Mouse (Mus musculus): ENCODE results near the gene Foxk1.

Gene Foxk1

GRCm38 (mm10) chr5:142478829-142479435 is 77.6 kb downstream of the Foxk1 start:
- DNase-seq (ENCODE audit: low read depth, low spot score) = peak; percentile 43

GRCm38 (mm10) chr5:142482512-142482911 is 81.2 kb downstream of the Foxk1 start:
- no peak for DNase-seq (ENCODE audit: low read depth, low spot score)

GRCm38 (mm10) chr5:142483581-142483980 is 82.3 kb downstream of the Foxk1 start:
- DNase-seq (ENCODE audit: low read depth, low spot score) = no peak

GRCm38 (mm10) chr5:142486654-142487053 is 85.4 kb downstream of the Foxk1 start:
- DNase-seq (ENCODE audit: low read depth, low spot score) = no peak

GRCm38 (mm10) chr5:142489955-142490707 is 88.8 kb downstream of the Foxk1 start:
- DNase-seq (ENCODE audit: low read depth, low spot score) = no peak

GRCm38 (mm10) chr5:142493307-142493706 is 92.0 kb downstream of the Foxk1 start:
- DNase-seq (ENCODE audit: low read depth, low spot score) = no peak

GRCm38 (mm10) chr5:142495321-142496096 is 94.2 kb downstream of the Foxk1 start:
- DNase-seq (ENCODE audit: low read depth, low spot score) = no peak

- no peak for DNase-seq (ENCODE audit: low read depth, low spot score)
Measured at GRCm38 (mm10) chr5:142498964-142499363, 97.7 kb downstream of the Foxk1 start.

- DNase-seq (ENCODE audit: low read depth, low spot score) = no peak
Measured at GRCm38 (mm10) chr5:142500918-142501317, 99.6 kb downstream of the Foxk1 start.

GRCm38 (mm10) chr5:142502414-142502813 is 101.1 kb downstream of the Foxk1 start:
- DNase-seq (ENCODE audit: low read depth, low spot score) = peak; percentile 74

- DNase-seq (ENCODE audit: low read depth, low spot score) = no peak
Measured at GRCm38 (mm10) chr5:142504175-142504574, 102.9 kb downstream of the Foxk1 start.

GRCm38 (mm10) chr5:142505695-142506423 is 104.6 kb downstream of the Foxk1 start:
- no peak for DNase-seq (ENCODE audit: low read depth, low spot score)

GRCm38 (mm10) chr5:142509141-142510060 is 108.1 kb downstream of the Foxk1 start:
- DNase-seq (ENCODE audit: low read depth, low spot score) = no peak

GRCm38 (mm10) chr5:142510061-142510414 is 108.7 kb downstream of the Foxk1 start:
- no peak for DNase-seq (ENCODE audit: low read depth, low spot score)
